Mouse (Mus musculus): ENCODE data around the gene Btbd8. TPM values are rescaled to one million over a fixed set of nuclear protein-coding genes. Genes with fewer than 3 reads are reported as not detected.

The Btbd8 gene
- total and polyA plus RNA-seq, 2 experiments from 2014 or later, result 2.5 to 5.4 TPM

- ATAC-seq (ENCODE audit: insufficient read depth, low read depth) (no peak), DNase-seq (ENCODE audit: low spot score) (no peak)
- H3K36me3 ChIP-seq (replicated peaks; ENCODE audit: control insufficient read depth, insufficient read depth, low read length), result 0 out of 2 replicates have a peak, but pooled peaks cover 4% of the 10 kb centered on the region
- H3K9ac ChIP-seq (replicated peaks; ENCODE audit: low read depth, low read length), result no peak overlapping the region
- H3K9me3 ChIP-seq (replicated peaks; ENCODE audit: control insufficient read depth, low read length), result no peaks in the 10 kb centered on the region
- no peak for TF ChIP-seq EP300 (IDR thresholded peaks at IDR 0.05; ENCODE audit: low read depth)
- TF ChIP-seq CTCF (IDR thresholded peaks at IDR 0.05; ENCODE audit: low read depth), result no peak
- H3K4me3 ChIP-seq (ENCODE audit: low read depth, low read length), result no peak overlapping the region
- H3K27me3 ChIP-seq (ENCODE audit: control insufficient read depth, insufficient read depth, low read length), result no peaks in the 10 kb centered on the region
- WGBS, result 76% methylated on average over 5 of the region's 5 CpGs
- no peak overlapping the region for H3K27ac ChIP-seq (ENCODE audit: low read depth)
- no peak overlapping the region for H3K4me2 ChIP-seq (ENCODE audit: low read depth, low read length)
- 0 out of 2 replicates have a peak, but pooled peaks cover 6% of the 10 kb centered on the region for H3K4me1 ChIP-seq (ENCODE audit: control insufficient read depth, insufficient read depth)
Observed at GRCm38 (mm10) chr5:107441881-107442280, 4.1 kb downstream of the Btbd8 start.

- no peaks in the 10 kb centered on the region for H3K4me1 ChIP-seq (ENCODE audit: control insufficient read depth, insufficient read depth)
- WGBS, result 80% methylated on average over 4 of the region's 4 CpGs
- TF ChIP-seq CTCF (IDR thresholded peaks at IDR 0.05; ENCODE audit: low read depth), result no peak
- no peak for TF ChIP-seq EP300 (IDR thresholded peaks at IDR 0.05; ENCODE audit: low read depth)
- no peak overlapping the region for H3K4me2 ChIP-seq (ENCODE audit: low read depth, low read length)
- DNase-seq (ENCODE audit: low spot score), result no peak
- no peaks in the 10 kb centered on the region for H3K9me3 ChIP-seq (replicated peaks; ENCODE audit: control insufficient read depth, low read length)
- ATAC-seq (ENCODE audit: insufficient read depth, low read depth), result no peak
- H3K27ac ChIP-seq (ENCODE audit: low read depth), result no peak overlapping the region
- no peak overlapping the region for H3K9ac ChIP-seq (replicated peaks; ENCODE audit: low read depth, low read length)
- H3K36me3 ChIP-seq (replicated peaks; ENCODE audit: control insufficient read depth, insufficient read depth, low read length), result 0 out of 2 replicates have a peak, but pooled peaks cover 4% of the 10 kb centered on the region
- H3K4me3 ChIP-seq (ENCODE audit: low read depth, low read length), result no peak overlapping the region
- no peaks in the 10 kb centered on the region for H3K27me3 ChIP-seq (ENCODE audit: control insufficient read depth, insufficient read depth, low read length)
Observed at GRCm38 (mm10) chr5:107444251-107444650, 6.5 kb downstream of the Btbd8 start.

DNA sequence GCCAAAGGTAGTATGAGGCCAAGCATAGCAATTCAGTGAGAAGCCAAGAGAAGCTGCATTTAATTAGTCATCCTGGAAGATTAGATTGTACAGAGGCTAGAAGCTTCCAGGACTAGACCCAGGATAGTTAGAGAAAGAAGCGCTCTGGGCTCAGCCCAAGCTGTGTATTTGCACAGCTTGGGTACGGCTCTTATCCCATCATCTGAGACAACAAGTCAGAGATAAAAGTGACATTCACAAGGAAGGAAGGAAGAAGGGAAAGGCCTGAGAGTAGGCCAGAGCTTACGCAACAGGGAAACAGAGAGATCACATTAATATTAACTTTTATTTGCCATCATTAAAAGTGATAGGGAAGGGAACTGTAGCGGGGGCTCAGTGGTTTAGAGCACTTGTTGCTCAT lies 10.2 kb downstream of the Btbd8 start:
- Histone ChIP-seq H3K36me3 (replicated peaks; ENCODE audit: control insufficient read depth, insufficient read depth, low read length) (0 out of 2 replicates have a peak, but pooled peaks cover 10% of the 10 kb centered on the region), H3K27ac (ENCODE audit: low read depth) (no peak overlapping the region), H3K9ac (replicated peaks; ENCODE audit: low read depth, low read length) (no peak overlapping the region), H3K27me3 (ENCODE audit: control insufficient read depth, insufficient read depth, low read length) (no peaks in the 10 kb centered on the region), H3K9me3 (replicated peaks; ENCODE audit: control insufficient read depth, low read length) (no peaks in the 10 kb centered on the region), H3K4me3 (ENCODE audit: low read depth, low read length) (no peak overlapping the region), H3K4me1 (ENCODE audit: control insufficient read depth, insufficient read depth) (no peaks in the 10 kb centered on the region), H3K4me2 (ENCODE audit: low read depth, low read length) (no peak overlapping the region)
- ATAC-seq (ENCODE audit: insufficient read depth, low read depth) (no peak), DNase-seq (ENCODE audit: low spot score) (no peak)
- TF ChIP-seq CTCF (IDR thresholded peaks at IDR 0.05; ENCODE audit: low read depth) (no peak), EP300 (IDR thresholded peaks at IDR 0.05; ENCODE audit: low read depth) (no peak)
- 78% methylated on average over 4 of the region's 4 CpGs for WGBS

GRCm38 (mm10) chr5:107448784-107449183 lies 11.0 kb downstream of the Btbd8 start:
- TF ChIP-seq CTCF (IDR thresholded peaks at IDR 0.05; ENCODE audit: low read depth) (no peak), EP300 (IDR thresholded peaks at IDR 0.05; ENCODE audit: low read depth) (no peak)
- H3K9me3 ChIP-seq (replicated peaks; ENCODE audit: control insufficient read depth, low read length), result no peaks in the 10 kb centered on the region
- 0 out of 2 replicates have a peak, but pooled peaks cover 10% of the 10 kb centered on the region for H3K36me3 ChIP-seq (replicated peaks; ENCODE audit: control insufficient read depth, insufficient read depth, low read length)
- no peak overlapping the region for H3K4me2 ChIP-seq (ENCODE audit: low read depth, low read length)
- DNase-seq (ENCODE audit: low spot score) (no peak), ATAC-seq (ENCODE audit: insufficient read depth, low read depth) (no peak)
- H3K9ac ChIP-seq (replicated peaks; ENCODE audit: low read depth, low read length), result no peak overlapping the region
- H3K27ac ChIP-seq (ENCODE audit: low read depth), result no peak overlapping the region
- no peaks in the 10 kb centered on the region for H3K4me1 ChIP-seq (ENCODE audit: control insufficient read depth, insufficient read depth)
- no peak overlapping the region for H3K4me3 ChIP-seq (ENCODE audit: low read depth, low read length)
- H3K27me3 ChIP-seq (ENCODE audit: control insufficient read depth, insufficient read depth, low read length), result no peaks in the 10 kb centered on the region
- 92% methylated on average over 4 of the region's 4 CpGs for WGBS

GRCm38 (mm10) chr5:107449620-107450019 lies 11.8 kb downstream of the Btbd8 start:
- Histone ChIP-seq H3K9me3 (replicated peaks; ENCODE audit: control insufficient read depth, low read length) (no peaks in the 10 kb centered on the region), H3K4me3 (ENCODE audit: low read depth, low read length) (no peak overlapping the region), H3K27ac (ENCODE audit: low read depth) (no peak overlapping the region), H3K4me1 (ENCODE audit: control insufficient read depth, insufficient read depth) (no peaks in the 10 kb centered on the region), H3K36me3 (replicated peaks; ENCODE audit: control insufficient read depth, insufficient read depth, low read length) (0 out of 2 replicates have a peak, but pooled peaks cover 10% of the 10 kb centered on the region), H3K27me3 (ENCODE audit: control insufficient read depth, insufficient read depth, low read length) (no peaks in the 10 kb centered on the region), H3K9ac (replicated peaks; ENCODE audit: low read depth, low read length) (no peak overlapping the region), H3K4me2 (ENCODE audit: low read depth, low read length) (no peak overlapping the region)
- 90% methylated on average over 5 of the region's 5 CpGs for WGBS
- DNase-seq (ENCODE audit: low spot score), result no peak
- no peak for TF ChIP-seq CTCF (IDR thresholded peaks at IDR 0.05; ENCODE audit: low read depth)
- no peak for TF ChIP-seq EP300 (IDR thresholded peaks at IDR 0.05; ENCODE audit: low read depth)
- ATAC-seq (ENCODE audit: insufficient read depth, low read depth), result no peak

DNA sequence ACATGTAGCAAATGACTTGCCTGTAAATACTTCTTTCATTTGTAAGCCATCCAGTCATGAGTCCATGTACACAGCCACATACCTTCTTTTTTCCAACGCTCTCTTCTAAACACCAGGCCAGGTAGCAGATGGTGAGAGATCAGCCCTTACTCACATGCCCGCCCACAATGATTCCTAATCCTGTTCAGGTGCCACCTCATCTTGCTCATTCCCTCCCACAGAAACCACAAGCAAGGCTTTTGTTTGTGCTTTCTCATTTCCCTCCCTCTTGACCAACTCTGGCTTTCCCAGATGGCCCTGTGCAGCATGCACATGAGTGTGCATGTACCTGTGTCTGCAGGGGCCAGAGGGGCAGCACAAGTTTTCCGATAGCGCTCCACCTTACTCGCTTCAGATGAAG lies 12.5 kb downstream of the Btbd8 start:
- Histone ChIP-seq H3K27ac (ENCODE audit: low read depth) (no peak overlapping the region), H3K4me3 (ENCODE audit: low read depth, low read length) (no peak overlapping the region), H3K27me3 (ENCODE audit: control insufficient read depth, insufficient read depth, low read length) (no peaks in the 10 kb centered on the region), H3K4me1 (ENCODE audit: control insufficient read depth, insufficient read depth) (no peaks in the 10 kb centered on the region), H3K9ac (replicated peaks; ENCODE audit: low read depth, low read length) (no peak overlapping the region), H3K9me3 (replicated peaks; ENCODE audit: control insufficient read depth, low read length) (no peaks in the 10 kb centered on the region), H3K36me3 (replicated peaks; ENCODE audit: control insufficient read depth, insufficient read depth, low read length) (0 out of 2 replicates have a peak, but pooled peaks cover 10% of the 10 kb centered on the region), H3K4me2 (ENCODE audit: low read depth, low read length) (no peak overlapping the region)
- TF ChIP-seq EP300 (IDR thresholded peaks at IDR 0.05; ENCODE audit: low read depth), result no peak
- TF ChIP-seq CTCF (IDR thresholded peaks at IDR 0.05; ENCODE audit: low read depth), result no peak
- 93% methylated on average over 5 of the region's 5 CpGs for WGBS
- DNase-seq (ENCODE audit: low spot score) (no peak), ATAC-seq (ENCODE audit: insufficient read depth, low read depth) (no peak)

Measured in heart, postnatal 0 days (tissue).